15 mouse cellular contexts compared by ENCODE assay signal in genomic region chr3:107207625-107208253, GRCm38 (mm10). TPM values are rescaled to one million over a fixed set of nuclear protein-coding genes. Genes with fewer than 3 reads are reported as not detected.
DNase-seq lines count a peak whose midpoint lies in the region; ATAC-seq and TF ChIP-seq lines count a peak whose summit lies in the region.
"Had no signal": no experiment of that assay in that cellular context is flagged by ENCODE, and none has a peak within 500 bp of the region (broad histone marks: within the 10 kb centered on the region; RNA-seq: fewer than 3 reads in every experiment).

No protein-coding gene starts in this region.

- no peak for DNase-seq in lung, adult 2 months
- no peak for DNase-seq in layer of hippocampus, adult 9-11 months
- DNase-seq: adrenal gland, adult 8-10 months; cerebellum, adult 11 months had no signal

- H3K4me1 ChIP-seq in forebrain, embryonic 13.5 days: peaks cover 6% of the 10 kb centered on the region; the same call in 1 of the 2 replicates
- H3K4me1 ChIP-seq in forebrain, embryonic 12.5 days: peaks cover 21% of the 10 kb centered on the region
- no peaks in the 10 kb centered on the region; the same call in 1 of the 2 replicates for H3K4me1 ChIP-seq in lung, embryonic 16.5 days (replicated peaks; ENCODE audit: control insufficient read depth, insufficient read depth, low read length)
- H3K4me1 ChIP-seq in lung, adult 2 months (ENCODE audit: control insufficient read depth, insufficient read depth, low read length): 0 out of 2 replicates have a peak, but pooled peaks cover 4% of the 10 kb centered on the region
- peaks cover 2% of the 10 kb centered on the region; the same call in 1 of the 2 replicates for H3K4me1 ChIP-seq in hindbrain, embryonic 16.5 days (ENCODE audit: control insufficient read depth, insufficient read depth, low read depth, low read length)
- H3K4me1 ChIP-seq in midbrain, embryonic 15.5 days: peaks cover 18% of the 10 kb centered on the region
- H3K4me1 ChIP-seq: embryonic facial prominence, embryonic 13.5 days; limb, embryonic 12.5 days had no signal

- ATAC-seq in forebrain, embryonic 13.5 days: no peak
- ATAC-seq in forebrain, embryonic 12.5 days (ENCODE audit: low FRiP score): no peak
- ATAC-seq in lung, embryonic 16.5 days (ENCODE audit: low read depth): peak; percentile 34; the same call in 1 of the 2 replicates
- ATAC-seq in hindbrain, embryonic 16.5 days: peak; percentile 57
- peak; percentile 59 for ATAC-seq in midbrain, embryonic 15.5 days (replicated peaks)
- ATAC-seq in megakaryocyte-erythroid progenitor cell, adult 5-6 weeks (replicated peaks; ENCODE audit: low FRiP score, low TSS enrichment, poor library complexity, severe bottlenecking): no peak

- WGBS in forebrain, embryonic 13.5 days: 73% methylated on average over 7 of the region's 7 CpGs
- WGBS in forebrain, embryonic 12.5 days: 69% methylated on average over 7 of the region's 7 CpGs
- 58% methylated on average over 7 of the region's 7 CpGs for WGBS in lung, embryonic 16.5 days
- 54% methylated on average over 7 of the region's 7 CpGs for WGBS in lung, adult 2 months
- WGBS in hindbrain, embryonic 16.5 days: 53% methylated on average over 7 of the region's 7 CpGs
- 67% methylated on average over 7 of the region's 7 CpGs for WGBS in midbrain, embryonic 15.5 days

- no peak for TF ChIP-seq CTCF in lung, adult 2 months (IDR thresholded peaks at IDR 0.05; ENCODE audit: insufficient read depth, low read length)

- H3K27me3 ChIP-seq in forebrain, embryonic 13.5 days: no peaks in the 10 kb centered on the region
- H3K27me3 ChIP-seq in forebrain, embryonic 12.5 days: no peaks in the 10 kb centered on the region
- no peaks in the 10 kb centered on the region for H3K27me3 ChIP-seq in lung, embryonic 16.5 days (ENCODE audit: control insufficient read depth, insufficient read depth, low read depth, low read length)
- 0 out of 2 replicates have a peak, but pooled peaks cover 2% of the 10 kb centered on the region for H3K27me3 ChIP-seq in hindbrain, embryonic 16.5 days (replicated peaks; ENCODE audit: control insufficient read depth, insufficient read depth, low read length)
- no peaks in the 10 kb centered on the region for H3K27me3 ChIP-seq in midbrain, embryonic 15.5 days (replicated peaks)
- H3K27me3 ChIP-seq: embryonic facial prominence, embryonic 13.5 days; limb, embryonic 12.5 days had no signal

- no peak overlapping the region for H3K4me3 ChIP-seq in forebrain, embryonic 13.5 days
- no peak overlapping the region for H3K4me3 ChIP-seq in forebrain, embryonic 12.5 days (replicated peaks)
- H3K4me3 ChIP-seq in lung, embryonic 16.5 days (ENCODE audit: low read length): no peak overlapping the region
- H3K4me3 ChIP-seq in lung, adult 2 months (replicated peaks; ENCODE audit: extremely low read depth, low read depth, low read length): no peak overlapping the region
- H3K4me3 ChIP-seq in hindbrain, embryonic 16.5 days (ENCODE audit: low read length): no peak overlapping the region
- H3K4me3 ChIP-seq in midbrain, embryonic 15.5 days: no peak overlapping the region
- H3K4me3 ChIP-seq: embryonic facial prominence, embryonic 13.5 days; limb, embryonic 12.5 days had no signal

- TF ChIP-seq POLR2A in lung, adult 2 months (IDR thresholded peaks at IDR 0.05; ENCODE audit: borderline replicate concordance, extremely low read depth, low read depth, low read length): no peak

- H3K27ac ChIP-seq in forebrain, embryonic 13.5 days: no peak overlapping the region
- no peak overlapping the region for H3K27ac ChIP-seq in forebrain, embryonic 12.5 days
- H3K27ac ChIP-seq in lung, embryonic 16.5 days (ENCODE audit: low read length): no peak overlapping the region
- H3K27ac ChIP-seq in hindbrain, embryonic 16.5 days (ENCODE audit: low read depth, low read length): no peak overlapping the region
- H3K27ac ChIP-seq in midbrain, embryonic 15.5 days: peak overlapping the region; percentile 69
- H3K27ac ChIP-seq: embryonic facial prominence, embryonic 13.5 days; limb, embryonic 12.5 days had no signal

- H3K36me3 ChIP-seq in forebrain, embryonic 13.5 days (ENCODE audit: poor library complexity, severe bottlenecking): no peaks in the 10 kb centered on the region
- H3K36me3 ChIP-seq in forebrain, embryonic 12.5 days (replicated peaks): no peaks in the 10 kb centered on the region
- no peaks in the 10 kb centered on the region for H3K36me3 ChIP-seq in lung, embryonic 16.5 days (ENCODE audit: control insufficient read depth, insufficient read depth, low read length)
- no peaks in the 10 kb centered on the region for H3K36me3 ChIP-seq in hindbrain, embryonic 16.5 days (ENCODE audit: control insufficient read depth, insufficient read depth, low read length)
- no peaks in the 10 kb centered on the region for H3K36me3 ChIP-seq in midbrain, embryonic 15.5 days (replicated peaks)
- H3K36me3 ChIP-seq: embryonic facial prominence, embryonic 13.5 days; limb, embryonic 12.5 days had no signal

- H3K9me3 ChIP-seq in forebrain, embryonic 13.5 days (replicated peaks): no peaks in the 10 kb centered on the region
- H3K9me3 ChIP-seq in forebrain, embryonic 12.5 days: no peaks in the 10 kb centered on the region
- no peaks in the 10 kb centered on the region for H3K9me3 ChIP-seq in lung, embryonic 16.5 days (ENCODE audit: control insufficient read depth, low read length)
- no peaks in the 10 kb centered on the region for H3K9me3 ChIP-seq in hindbrain, embryonic 16.5 days (ENCODE audit: control insufficient read depth, low read length)
- H3K9me3 ChIP-seq in midbrain, embryonic 15.5 days: no peaks in the 10 kb centered on the region
- H3K9me3 ChIP-seq: embryonic facial prominence, embryonic 13.5 days; limb, embryonic 12.5 days had no signal

- H3K9ac ChIP-seq in forebrain, embryonic 13.5 days: peak overlapping the region; percentile 12; the same call in 1 of the 2 replicates
- no peak overlapping the region for H3K9ac ChIP-seq in forebrain, embryonic 12.5 days
- no peak overlapping the region for H3K9ac ChIP-seq in lung, embryonic 16.5 days (ENCODE audit: low read length)
- no peak overlapping the region for H3K9ac ChIP-seq in hindbrain, embryonic 16.5 days (ENCODE audit: low read depth, low read length)
- H3K9ac ChIP-seq in midbrain, embryonic 15.5 days: no peak overlapping the region
- H3K9ac ChIP-seq: embryonic facial prominence, embryonic 13.5 days; limb, embryonic 12.5 days had no signal

- no peak overlapping the region for H3K4me2 ChIP-seq in forebrain, embryonic 13.5 days
- H3K4me2 ChIP-seq in forebrain, embryonic 12.5 days: no peak overlapping the region
- no peak overlapping the region for H3K4me2 ChIP-seq in lung, embryonic 16.5 days (ENCODE audit: low read depth, low read length)
- H3K4me2 ChIP-seq in hindbrain, embryonic 16.5 days (ENCODE audit: low read length): no peak overlapping the region
- H3K4me2 ChIP-seq in midbrain, embryonic 15.5 days: no peak overlapping the region
- H3K4me2 ChIP-seq: embryonic facial prominence, embryonic 13.5 days; limb, embryonic 12.5 days had no signal

RNA-seq across cellular contexts. Expression of gene Cym, which starts 13.8 kb away (rescaled TPM):
- polyA plus RNA-seq in forebrain, embryonic 13.5 days (2015; fragmentation: Nextera tagmentation; extraction: Ambion mirVana): 0.35 TPM in 1 of 2 replicates, not detected in the other
- not detected in 2 replicates for polyA plus RNA-seq in forebrain, embryonic 12.5 days (2016; fragmentation: Nextera tagmentation; extraction: Ambion mirVana)
- polyA plus RNA-seq in lung, embryonic 16.5 days (2015; fragmentation: Nextera tagmentation; extraction: Ambion mirVana): 45.5 and 47.6 TPM in 2 replicates
- polyA plus RNA-seq in lung, adult 2 months (2012; rRNA removed): 0.25 and 0.27 TPM in 2 replicates
- polyA plus RNA-seq in hindbrain, embryonic 16.5 days (2015; fragmentation: Nextera tagmentation; extraction: Ambion mirVana): 0.12 and 0.13 TPM in 2 replicates
- 0.27 TPM in 1 of 2 replicates, not detected in the other for polyA plus RNA-seq in midbrain, embryonic 15.5 days (2015; fragmentation: Nextera tagmentation; extraction: Ambion mirVana)
- total RNA-seq in megakaryocyte-erythroid progenitor cell, adult 5-6 weeks (2014; fragmentation: Nextera tagmentation): not detected in 2 replicates
- not detected in 2 replicates for total RNA-seq in megakaryocyte-erythroid progenitor cell, adult 5-6 weeks (2017)
- polyA plus RNA-seq: limb, embryonic 12.5 days; testis, adult 2 months had no signal

RNA-seq across cellular contexts. Expression of gene A630076J17Rik, which starts 22.7 kb away (rescaled TPM):
- polyA plus RNA-seq in forebrain, embryonic 13.5 days (2015; fragmentation: Nextera tagmentation; extraction: Ambion mirVana): not detected in 2 replicates
- polyA plus RNA-seq in forebrain, embryonic 12.5 days (2016; fragmentation: Nextera tagmentation; extraction: Ambion mirVana): not detected in 2 replicates
- polyA plus RNA-seq in lung, embryonic 16.5 days (2015; fragmentation: Nextera tagmentation; extraction: Ambion mirVana): 0.24 and 0.47 TPM in 2 replicates
- not detected in 2 replicates for polyA plus RNA-seq in lung, adult 2 months (2012; rRNA removed)
- polyA plus RNA-seq in hindbrain, embryonic 16.5 days (2015; fragmentation: Nextera tagmentation; extraction: Ambion mirVana): not detected in 2 replicates
- polyA plus RNA-seq in midbrain, embryonic 15.5 days (2015; fragmentation: Nextera tagmentation; extraction: Ambion mirVana): not detected in 2 replicates
- not detected in 2 replicates for total RNA-seq in megakaryocyte-erythroid progenitor cell, adult 5-6 weeks (2014; fragmentation: Nextera tagmentation)
- total RNA-seq in megakaryocyte-erythroid progenitor cell, adult 5-6 weeks (2017): not detected in 2 replicates
- total RNA-seq: adrenal gland, adult 8-10 months; MEL had no signal
- polyA plus RNA-seq: embryonic facial prominence, embryonic 13.5 days; limb, embryonic 12.5 days; small intestine, adult 2 months; testis, adult 2 months had no signal

RNA-seq across cellular contexts. Expression of gene Kcna10, which starts 24.9 kb away (rescaled TPM):
- polyA plus RNA-seq in forebrain, embryonic 13.5 days (2015; fragmentation: Nextera tagmentation; extraction: Ambion mirVana): not detected in 2 replicates
- polyA plus RNA-seq in forebrain, embryonic 12.5 days (2016; fragmentation: Nextera tagmentation; extraction: Ambion mirVana): not detected in 2 replicates
- not detected in 2 replicates for polyA plus RNA-seq in lung, embryonic 16.5 days (2015; fragmentation: Nextera tagmentation; extraction: Ambion mirVana)
- not detected in 2 replicates for polyA plus RNA-seq in lung, adult 2 months (2012; rRNA removed)
- not detected in 2 replicates for polyA plus RNA-seq in hindbrain, embryonic 16.5 days (2015; fragmentation: Nextera tagmentation; extraction: Ambion mirVana)
- not detected in 2 replicates for polyA plus RNA-seq in midbrain, embryonic 15.5 days (2015; fragmentation: Nextera tagmentation; extraction: Ambion mirVana)
- total RNA-seq in megakaryocyte-erythroid progenitor cell, adult 5-6 weeks (2014; fragmentation: Nextera tagmentation): not detected in 2 replicates
- not detected in 2 replicates for total RNA-seq in megakaryocyte-erythroid progenitor cell, adult 5-6 weeks (2017)
- total RNA-seq: adrenal gland, adult 8-10 months; MEL had no signal
- polyA plus RNA-seq: embryonic facial prominence, embryonic 13.5 days; limb, embryonic 12.5 days; small intestine, adult 2 months had no signal

RNA-seq across cellular contexts. Expression of gene Prok1, which starts 31.8 kb away (rescaled TPM):
- 0.10 TPM in 1 of 2 replicates, not detected in the other for polyA plus RNA-seq in forebrain, embryonic 13.5 days (2015; fragmentation: Nextera tagmentation; extraction: Ambion mirVana)
- polyA plus RNA-seq in forebrain, embryonic 12.5 days (2016; fragmentation: Nextera tagmentation; extraction: Ambion mirVana): 0.06 TPM in 1 of 2 replicates, not detected in the other
- polyA plus RNA-seq in lung, embryonic 16.5 days (2015; fragmentation: Nextera tagmentation; extraction: Ambion mirVana): not detected in 2 replicates
- polyA plus RNA-seq in lung, adult 2 months (2012; rRNA removed): 0.19 TPM in 1 of 2 replicates, not detected in the other
- polyA plus RNA-seq in hindbrain, embryonic 16.5 days (2015; fragmentation: Nextera tagmentation; extraction: Ambion mirVana): 0.17 and 0.19 TPM in 2 replicates
- 0.08 and 0.10 TPM in 2 replicates for polyA plus RNA-seq in midbrain, embryonic 15.5 days (2015; fragmentation: Nextera tagmentation; extraction: Ambion mirVana)
- not detected in 2 replicates for total RNA-seq in megakaryocyte-erythroid progenitor cell, adult 5-6 weeks (2014; fragmentation: Nextera tagmentation)
- not detected in 2 replicates for total RNA-seq in megakaryocyte-erythroid progenitor cell, adult 5-6 weeks (2017)
- total RNA-seq: MEL had no signal
- polyA plus RNA-seq: small intestine, adult 2 months; testis, adult 2 months had no signal

Comparison
In these comparisons a context has a peak if more than half of its experiments do, and no peak if none do; other contexts are left out.
1. RNA of gene Cym, which starts 13.8 kb away (polyA plus RNA-seq): 45.5 to 47.6 TPM in lung, embryonic 16.5 days; 0.35 TPM in forebrain, embryonic 13.5 days, 0.27 TPM in midbrain, embryonic 15.5 days, 0.25 to 0.27 TPM in lung, adult 2 months, 0.12 to 0.13 TPM in hindbrain, embryonic 16.5 days and not detected in forebrain, embryonic 12.5 days; every median in the first group is over 10 times any median in the second.
2. ATAC-seq: peak in lung, embryonic 16.5 days (single experiment), hindbrain, embryonic 16.5 days (single experiment) and midbrain, embryonic 15.5 days (single experiment); none in forebrain, embryonic 13.5 days (single experiment), forebrain, embryonic 12.5 days (single experiment) and megakaryocyte-erythroid progenitor cell, adult 5-6 weeks (single experiment).